Mouse (Mus musculus) hindbrain, embryonic 10.5 days (tissue): ENCODE data around the gene Cda. TPM values are rescaled to one million over a fixed set of nuclear protein-coding genes. Genes with fewer than 3 reads are reported as not detected.

ENCODE experiments used
- DNase-seq: peaks from one replicate; pipeline ENCODE4 v3.0.0-alpha.2; 2017; ENCODE audit warnings: low spot score
- H3K27ac ChIP-seq: fragments of 300-500 bp; sonication (generic); 2 replicates; pipeline ENCODE4 v1.5.1; 2016; ENCODE audit warnings: mild to moderate bottlenecking, moderate library complexity
- H3K27me3 ChIP-seq: fragments of 300-500 bp; sonication (generic); 2 replicates; pipeline ENCODE4 v1.6.1; 2016; ENCODE audit warnings: mild to moderate bottlenecking; ENCODE audit not compliant: poor library complexity, insufficient read depth, severe bottlenecking
- H3K36me3 ChIP-seq: fragments of 300-500 bp; sonication (generic); 2 replicates; pipeline ENCODE4 v1.6.1; 2016; ENCODE audit warnings: mild to moderate bottlenecking, moderate library complexity
- H3K4me1 ChIP-seq: fragments of 300-500 bp; sonication (generic); replicated peaks from 2 replicates; pipeline ENCODE4 v1.6.1; 2016; ENCODE audit warnings: mild to moderate bottlenecking
- H3K4me3 ChIP-seq: fragments of 300-500 bp; sonication (generic); 2 replicates; pipeline ENCODE4 v1.5.1; 2016; ENCODE audit warnings: mild to moderate bottlenecking, moderate library complexity
- H3K9me3 ChIP-seq: fragments of 300-500 bp; sonication (generic); 2 replicates; pipeline ENCODE4 v1.6.1; 2016; ENCODE audit warnings: mild to moderate bottlenecking, moderate library complexity
- WGBS: fragments of 180-500 bp; shearing (Covaris S2); methylation state at CpG from one replicate; pipeline ENCODE4 v1.1.7; 2016; 5-methylcytosine and 5-hydroxymethylcytosine counted together
- polyA plus RNA-seq: library from polyadenylated mRNA; unstranded; fragments of >200 nt; fragmentation: Nextera tagmentation; extraction: Ambion mirVana; gene quantifications from 2 replicates; pipeline ENCODE4 v1.2.1, GENCODE M21; 2016

Cda gene
- polyA plus RNA-seq, 1 experiment from 2014 or later: 2.2 TPM

DNA sequence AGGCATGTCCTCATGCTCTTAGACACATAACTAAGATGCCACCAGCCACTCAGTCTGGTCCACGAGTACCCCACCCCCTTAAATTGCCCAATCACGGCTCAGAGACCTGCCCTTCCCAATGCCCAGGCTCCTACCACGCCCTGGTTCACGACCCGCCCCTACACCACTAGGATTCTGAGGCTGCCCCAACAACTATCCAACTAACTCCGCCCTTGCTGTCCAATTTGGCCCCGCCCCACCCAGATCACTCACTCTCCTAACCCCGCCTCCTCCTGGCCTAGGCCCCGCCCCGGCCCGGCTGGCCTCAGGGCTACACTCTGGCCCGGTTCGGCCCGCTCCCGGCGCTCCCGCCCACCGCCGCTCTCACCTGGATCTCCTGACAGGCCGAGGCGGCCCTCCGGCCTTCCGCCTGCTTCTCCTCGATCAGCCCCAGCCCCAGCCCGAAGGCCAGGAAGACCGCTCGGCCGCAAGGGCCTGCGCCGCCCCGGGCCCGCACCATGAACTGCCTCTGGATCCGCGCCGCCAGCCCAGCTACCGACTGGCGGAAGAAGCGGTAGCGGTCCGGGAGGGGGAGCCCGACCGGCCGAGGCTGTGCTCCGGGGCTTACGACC, 42.2 kb downstream of the Cda start:
- H3K4me1 ChIP-seq: peaks cover 63% of the 10 kb centered on the region
- peak overlapping the region; percentile 77 for H3K4me3 ChIP-seq
- peak; percentile 91 for DNase-seq
- H3K27me3 ChIP-seq: 0 out of 2 replicates have a peak, but pooled peaks cover 2% of the 10 kb centered on the region
- peaks cover 3% of the 10 kb centered on the region; the same call in 1 of the 2 replicates for H3K36me3 ChIP-seq
- peak overlapping the region; percentile 94 for H3K27ac ChIP-seq
- no peaks in the 10 kb centered on the region for H3K9me3 ChIP-seq
- 1% methylated on average over 45 of the region's 45 CpGs for WGBS

DNA sequence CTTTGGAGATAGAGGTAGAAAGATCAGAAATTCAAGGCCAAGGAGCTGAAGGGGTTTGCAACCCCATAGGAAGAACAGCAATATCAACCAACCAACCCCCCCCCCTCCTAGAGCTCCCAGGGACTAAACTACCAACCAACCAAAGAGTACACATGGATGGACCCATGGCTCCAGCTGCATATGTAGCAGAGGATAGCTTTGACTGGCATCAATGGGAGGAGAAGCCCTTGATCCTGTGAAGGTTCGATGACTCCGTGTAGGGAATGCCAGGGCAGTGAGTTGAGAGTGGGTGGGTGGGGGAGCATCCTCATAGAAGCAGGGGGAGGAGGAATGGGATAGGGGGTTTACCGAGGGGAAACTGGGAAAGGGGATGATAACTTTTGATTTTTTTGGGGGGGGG, 43.3 kb downstream of the Cda start:
- Histone ChIP-seq H3K4me1 (peaks cover 59% of the 10 kb centered on the region), H3K27ac (no peak overlapping the region), H3K9me3 (no peaks in the 10 kb centered on the region), H3K36me3 (peaks cover 10% of the 10 kb centered on the region; the same call in 1 of the 2 replicates), H3K27me3 (no peaks in the 10 kb centered on the region), H3K4me3 (no peak overlapping the region)
- 92% methylated on average over 3 of the region's 3 CpGs for WGBS
- DNase-seq: no peak

GRCm38 (mm10) chr4:138323753-138324152, 44.0 kb downstream of the Cda start:
- Histone ChIP-seq H3K4me1 (peaks cover 63% of the 10 kb centered on the region), H3K27ac (peak overlapping the region; percentile 59), H3K4me3 (no peak overlapping the region), H3K27me3 (no peaks in the 10 kb centered on the region), H3K9me3 (no peaks in the 10 kb centered on the region), H3K36me3 (peaks cover 10% of the 10 kb centered on the region; the same call in 1 of the 2 replicates)
- WGBS: 67% methylated on average over 4 of the region's 4 CpGs
- DNase-seq: no peak

GRCm38 (mm10) chr4:138322692-138323091, 45.1 kb downstream of the Cda start:
- Histone ChIP-seq H3K27me3 (no peaks in the 10 kb centered on the region), H3K27ac (no peak overlapping the region), H3K4me1 (peaks cover 62% of the 10 kb centered on the region), H3K4me3 (no peak overlapping the region), H3K9me3 (no peaks in the 10 kb centered on the region), H3K36me3 (peaks cover 11% of the 10 kb centered on the region)
- DNase-seq: no peak
- WGBS: 42% methylated on average over 4 of the region's 4 CpGs

- 82% methylated on average over 7 of the region's 7 CpGs for WGBS
Observed at GRCm38 (mm10) chr4:138321488-138321887, 46.3 kb downstream of the Cda start.

GRCm38 (mm10) chr4:138320711-138321110, 47.1 kb downstream of the Cda start:
- no peak overlapping the region for H3K4me3 ChIP-seq
- H3K36me3 ChIP-seq: peaks cover 31% of the 10 kb centered on the region
- DNase-seq: no peak
- 84% methylated on average over 11 of the region's 11 CpGs for WGBS
- peaks cover 53% of the 10 kb centered on the region for H3K4me1 ChIP-seq
- 0 out of 2 replicates have a peak, but pooled peaks cover 3% of the 10 kb centered on the region for H3K9me3 ChIP-seq
- no peak overlapping the region for H3K27ac ChIP-seq
- H3K27me3 ChIP-seq: no peaks in the 10 kb centered on the region

More at GRCm38 (mm10) chr4:138321488-138321887, 46.3 kb downstream of the Cda start:
- H3K9me3 ChIP-seq: 0 out of 2 replicates have a peak, but pooled peaks cover 2% of the 10 kb centered on the region
- H3K36me3 ChIP-seq: peaks cover 24% of the 10 kb centered on the region
- H3K27ac ChIP-seq: no peak overlapping the region
- no peaks in the 10 kb centered on the region for H3K27me3 ChIP-seq
- no peak for DNase-seq
- H3K4me3 ChIP-seq: no peak overlapping the region
- H3K4me1 ChIP-seq: peaks cover 60% of the 10 kb centered on the region

DNA sequence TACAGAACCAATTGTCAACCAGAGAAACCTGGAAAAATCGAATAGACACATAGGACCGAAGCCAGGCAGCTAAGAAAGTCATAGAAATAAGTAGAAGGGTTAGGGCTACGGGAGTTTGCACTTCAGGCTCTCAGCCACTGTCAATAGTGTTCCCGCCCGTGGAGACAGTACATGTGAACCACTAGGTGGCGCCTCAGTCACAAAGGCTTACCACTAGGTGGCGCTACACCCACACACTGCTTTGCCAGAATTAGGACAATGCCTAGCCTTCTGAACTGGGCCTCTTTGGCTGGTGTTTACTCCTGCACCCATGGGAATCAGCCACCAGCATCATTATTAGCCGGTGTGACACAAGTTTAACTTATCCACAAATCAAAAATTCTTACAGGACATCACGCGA, 48.3 kb downstream of the Cda start:
- 32% methylated on average over 10 of the region's 10 CpGs for WGBS
- no peak overlapping the region for H3K27ac ChIP-seq

DNA sequence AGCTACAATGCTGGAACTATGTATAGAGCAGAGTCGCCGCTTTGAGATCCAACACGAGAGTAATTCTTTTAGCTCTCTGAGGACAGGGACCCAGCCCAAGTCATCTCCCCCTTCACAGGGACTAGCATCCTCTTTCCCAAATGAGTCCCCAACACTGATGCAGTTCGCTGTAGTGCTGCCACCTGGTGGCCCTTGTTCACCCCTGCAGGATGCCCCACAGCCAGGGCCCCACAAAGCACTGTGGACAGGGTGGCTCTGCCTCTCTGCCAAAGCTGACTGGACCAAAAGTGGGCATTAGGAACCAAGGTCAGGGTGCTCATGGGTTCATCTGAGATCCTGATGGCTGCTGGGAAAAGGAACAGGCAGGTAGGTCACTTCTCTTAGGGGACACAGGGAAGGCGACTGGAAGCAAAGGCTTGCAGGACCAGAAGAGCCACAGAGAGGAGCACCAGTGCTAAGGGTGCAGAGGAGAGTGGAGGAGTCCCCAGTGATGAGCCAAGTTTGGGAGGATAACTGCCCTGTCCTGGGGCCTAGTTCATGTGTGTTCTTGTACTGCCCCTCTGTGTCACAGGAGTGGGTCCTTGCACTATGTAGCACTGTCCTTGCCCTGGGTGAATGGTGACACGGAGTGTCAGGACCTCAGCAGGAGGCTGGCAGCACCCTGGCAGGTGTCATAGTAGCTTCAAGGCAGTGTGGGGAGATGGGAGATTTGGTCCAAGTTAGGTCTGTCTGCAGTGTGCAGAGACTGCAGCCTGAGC, 49.1 kb downstream of the Cda start:
- 49% methylated on average over 6 of the region's 6 CpGs for WGBS
- no peak overlapping the region for H3K27ac ChIP-seq
- H3K4me3 ChIP-seq: no peak overlapping the region
- H3K27me3 ChIP-seq: no peaks in the 10 kb centered on the region
- peak; percentile 62 for DNase-seq
- H3K9me3 ChIP-seq: 0 out of 2 replicates have a peak, but pooled peaks cover 3% of the 10 kb centered on the region
- peaks cover 43% of the 10 kb centered on the region for H3K4me1 ChIP-seq
- H3K36me3 ChIP-seq: peaks cover 52% of the 10 kb centered on the region

More for the DNA sequence above, 48.3 kb downstream of the Cda start:
- Histone ChIP-seq H3K4me3 (no peak overlapping the region), H3K9me3 (0 out of 2 replicates have a peak, but pooled peaks cover 3% of the 10 kb centered on the region), H3K36me3 (peaks cover 43% of the 10 kb centered on the region), H3K27me3 (no peaks in the 10 kb centered on the region), H3K4me1 (peaks cover 51% of the 10 kb centered on the region)
- peak; percentile 84 for DNase-seq

- H3K4me1 ChIP-seq: peaks cover 20% of the 10 kb centered on the region; the same call in 1 of the 2 replicates
- no peak for DNase-seq
- no peak overlapping the region for H3K4me3 ChIP-seq
- no peaks in the 10 kb centered on the region for H3K27me3 ChIP-seq
- H3K27ac ChIP-seq: no peak overlapping the region
- whole genome bisulfite sequencing: 90% methylated on average over 6 of the region's 6 CpGs
- H3K9me3 ChIP-seq: 0 out of 2 replicates have a peak, but pooled peaks cover 3% of the 10 kb centered on the region
- H3K36me3 ChIP-seq: peaks cover 75% of the 10 kb centered on the region
Observed at GRCm38 (mm10) chr4:138316369-138316768, 51.4 kb downstream of the Cda start.

DNA sequence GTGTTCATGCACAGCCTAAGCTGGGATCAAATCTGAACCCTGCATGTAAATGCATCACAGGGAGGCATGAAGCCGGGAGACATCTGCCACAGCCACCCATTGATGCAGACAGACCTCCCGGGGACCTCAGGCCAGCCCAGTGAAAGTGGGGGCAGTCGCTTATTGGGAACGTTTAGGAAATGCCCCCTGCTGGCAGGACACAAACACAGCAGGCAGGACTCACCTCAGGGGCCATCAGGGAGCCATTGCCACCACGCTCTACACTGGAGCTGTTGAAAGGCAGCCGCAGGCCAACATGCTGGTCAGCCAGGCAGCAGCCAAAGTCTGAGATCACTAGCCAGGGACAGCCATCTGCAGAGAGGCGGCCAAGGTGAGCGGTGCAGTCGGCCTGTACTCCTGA, 52.0 kb downstream of the Cda start:
- Histone ChIP-seq H3K9me3 (0 out of 2 replicates have a peak, but pooled peaks cover 3% of the 10 kb centered on the region), H3K27me3 (no peaks in the 10 kb centered on the region), H3K4me1 (peaks cover 17% of the 10 kb centered on the region; the same call in 1 of the 2 replicates), H3K4me3 (no peak overlapping the region), H3K27ac (no peak overlapping the region), H3K36me3 (peaks cover 80% of the 10 kb centered on the region)
- WGBS: 67% methylated on average over 9 of the region's 9 CpGs
- DNase-seq: no peak

DNA sequence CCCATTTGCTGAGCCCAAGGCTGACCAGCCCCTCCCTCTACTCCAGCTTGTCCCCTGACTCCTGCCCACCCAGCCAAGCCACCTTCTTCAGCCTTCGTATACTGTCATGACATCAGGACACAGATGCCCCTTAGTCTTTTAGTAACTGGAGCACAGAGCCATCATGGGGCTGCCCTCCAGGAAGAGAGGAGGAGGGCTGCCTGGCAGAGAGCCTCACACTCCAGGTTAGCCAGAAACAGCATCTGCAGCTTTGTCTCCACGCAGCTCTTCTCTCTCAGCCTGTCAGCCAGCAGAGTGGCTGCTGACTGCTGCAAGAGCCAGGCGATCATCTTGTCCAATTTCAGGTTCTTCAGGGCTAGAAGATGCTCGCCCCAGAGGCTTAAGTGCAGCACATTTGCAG, 54.0 kb downstream of the Cda start:
- no peak for DNase-seq
- 88% methylated on average over 4 of the region's 4 CpGs for WGBS
- H3K36me3 ChIP-seq: peaks cover 90% of the 10 kb centered on the region
- H3K4me1 ChIP-seq: peaks cover 11% of the 10 kb centered on the region; the same call in 1 of the 2 replicates
- H3K9me3 ChIP-seq: 0 out of 2 replicates have a peak, but pooled peaks cover 3% of the 10 kb centered on the region
- H3K4me3 ChIP-seq: no peak overlapping the region
- H3K27ac ChIP-seq: no peak overlapping the region
- no peaks in the 10 kb centered on the region for H3K27me3 ChIP-seq

DNA sequence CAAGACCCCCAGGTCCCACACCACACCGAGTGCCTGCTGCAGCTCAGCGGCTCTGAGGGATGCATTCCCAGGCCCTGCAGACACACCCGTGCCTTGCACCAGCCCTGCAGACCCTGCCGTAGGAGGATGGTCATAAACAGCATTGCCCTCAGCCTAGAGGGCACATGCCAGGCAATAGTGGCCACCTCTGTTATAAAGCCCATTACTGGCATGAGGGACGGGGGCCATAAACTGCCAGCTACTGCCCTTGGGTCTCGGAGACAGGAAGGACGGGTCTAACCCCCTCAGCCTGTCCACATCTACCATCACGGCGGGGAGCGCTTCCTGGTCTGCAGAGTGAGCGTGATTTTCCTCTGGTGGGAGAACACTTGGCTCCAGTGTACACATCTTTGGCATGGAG, 54.8 kb downstream of the Cda start:
- Histone ChIP-seq H3K27ac (no peak overlapping the region), H3K9me3 (0 out of 2 replicates have a peak, but pooled peaks cover 3% of the 10 kb centered on the region), H3K36me3 (peaks cover 98% of the 10 kb centered on the region), H3K27me3 (no peaks in the 10 kb centered on the region), H3K4me1 (peaks cover 8% of the 10 kb centered on the region; the same call in 1 of the 2 replicates), H3K4me3 (no peak overlapping the region)
- no peak for DNase-seq
- 89% methylated on average over 11 of the region's 11 CpGs for WGBS

DNA sequence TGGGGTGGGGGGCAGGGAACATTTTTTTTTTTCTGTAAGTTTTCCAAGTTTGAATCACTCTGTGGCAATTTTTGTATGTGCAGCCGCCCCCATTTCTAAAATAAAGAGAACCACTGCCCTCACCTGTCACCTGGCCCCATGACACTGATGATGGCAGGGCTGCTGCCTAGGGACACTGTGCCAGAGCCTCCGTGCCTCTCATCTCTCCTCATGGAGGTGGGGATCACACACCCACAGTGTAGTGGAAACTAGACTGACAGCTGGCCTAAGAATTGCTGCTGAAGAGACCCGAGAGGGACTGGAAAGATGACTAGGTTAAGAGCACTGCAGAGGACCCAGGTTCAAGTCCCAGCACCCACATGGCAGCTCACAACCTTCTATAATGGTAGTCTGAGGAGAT, 55.7 kb downstream of the Cda start:
- Histone ChIP-seq H3K27me3 (no peaks in the 10 kb centered on the region), H3K36me3 (peaks cover 100% of the 10 kb centered on the region)
- no peak for DNase-seq

More for the DNA sequence above, 55.7 kb downstream of the Cda start:
- Histone ChIP-seq H3K27ac (no peak overlapping the region), H3K4me1 (0 out of 2 replicates have a peak, but pooled peaks cover 5% of the 10 kb centered on the region), H3K9me3 (0 out of 2 replicates have a peak, but pooled peaks cover 3% of the 10 kb centered on the region), H3K4me3 (no peak overlapping the region)
- 93% methylated on average over 3 of the region's 3 CpGs for WGBS
